Mouse (Mus musculus): Measurements from ENCODE around the gene Cntfr. TPM values are rescaled to one million over a fixed set of nuclear protein-coding genes. Genes with fewer than 3 reads are reported as not detected.

Cntfr gene
- polyA plus RNA-seq, 1 experiment: 3.7 TPM

DNA sequence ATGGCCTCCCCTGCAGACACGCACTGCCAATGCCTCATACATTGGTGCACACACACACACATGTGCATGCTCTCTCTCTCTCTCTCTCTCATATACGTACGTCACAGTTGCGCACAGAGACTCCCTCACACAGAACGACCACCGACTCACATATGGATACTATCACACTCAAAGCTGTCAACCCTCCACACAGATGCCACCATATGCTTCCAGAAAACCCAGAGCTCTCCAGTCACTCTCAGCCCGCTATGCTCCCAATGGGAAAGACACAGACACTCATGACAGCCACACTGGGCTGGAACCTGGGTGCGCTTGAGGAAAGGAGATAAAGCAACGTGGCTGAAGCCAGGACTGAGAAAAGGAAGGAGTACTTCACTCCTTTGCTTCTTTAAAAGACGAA lies 14.9 kb downstream of the Cntfr start:
- no peak overlapping the region for H3K27ac ChIP-seq (ENCODE audit: control insufficient read depth, insufficient read depth, low read depth, low read length)
- no peak for TF ChIP-seq CTCF (IDR thresholded peaks at IDR 0.05; ENCODE audit: control insufficient read depth, insufficient read depth, insufficient replicate concordance, low read depth, low read length)
- TF ChIP-seq POLR2A (IDR thresholded peaks at IDR 0.05; ENCODE audit: control insufficient read depth, low read depth, low read length): no peak
- no peaks in the 10 kb centered on the region for H3K27me3 ChIP-seq (ENCODE audit: control insufficient read depth, insufficient read depth, low read length)
- no peak overlapping the region for H3K4me3 ChIP-seq (ENCODE audit: control insufficient read depth, low read depth, low read length)
- no peaks in the 10 kb centered on the region; the same call in 1 of the 2 replicates for H3K4me1 ChIP-seq (ENCODE audit: control insufficient read depth, insufficient read depth, low read length)
- no peaks in the 10 kb centered on the region for H3K36me3 ChIP-seq (ENCODE audit: control insufficient read depth, insufficient read depth, low read length)

- Histone ChIP-seq H3K4me3 (ENCODE audit: control insufficient read depth, low read depth, low read length) (no peak overlapping the region), H3K4me1 (ENCODE audit: control insufficient read depth, insufficient read depth, low read length) (no peaks in the 10 kb centered on the region; the same call in 1 of the 2 replicates), H3K27ac (ENCODE audit: control insufficient read depth, insufficient read depth, low read depth, low read length) (no peak overlapping the region), H3K36me3 (ENCODE audit: control insufficient read depth, insufficient read depth, low read length) (no peaks in the 10 kb centered on the region), H3K27me3 (ENCODE audit: control insufficient read depth, insufficient read depth, low read length) (no peaks in the 10 kb centered on the region)
- TF ChIP-seq POLR2A (IDR thresholded peaks at IDR 0.05; ENCODE audit: control insufficient read depth, low read depth, low read length) (no peak), CTCF (IDR thresholded peaks at IDR 0.05; ENCODE audit: control insufficient read depth, insufficient read depth, insufficient replicate concordance, low read depth, low read length) (no peak)
These were observed 15.7 kb downstream of the Cntfr start for GRCm38 (mm10) chr4:41681176-41681575.

- H3K4me3 ChIP-seq (ENCODE audit: control insufficient read depth, low read depth, low read length): no peak overlapping the region
- no peak overlapping the region for H3K27ac ChIP-seq (ENCODE audit: control insufficient read depth, insufficient read depth, low read depth, low read length)
- H3K4me1 ChIP-seq (ENCODE audit: control insufficient read depth, insufficient read depth, low read length): no peaks in the 10 kb centered on the region; the same call in 1 of the 2 replicates
- no peak for TF ChIP-seq POLR2A (IDR thresholded peaks at IDR 0.05; ENCODE audit: control insufficient read depth, low read depth, low read length)
- no peak for TF ChIP-seq CTCF (IDR thresholded peaks at IDR 0.05; ENCODE audit: control insufficient read depth, insufficient read depth, insufficient replicate concordance, low read depth, low read length)
- H3K36me3 ChIP-seq (ENCODE audit: control insufficient read depth, insufficient read depth, low read length): no peaks in the 10 kb centered on the region
- no peaks in the 10 kb centered on the region for H3K27me3 ChIP-seq (ENCODE audit: control insufficient read depth, insufficient read depth, low read length)
These were observed 17.6 kb downstream of the Cntfr start for GRCm38 (mm10) chr4:41679291-41679690.

GRCm38 (mm10) chr4:41678863-41679262 lies 18.0 kb downstream of the Cntfr start:
- Histone ChIP-seq H3K4me1 (ENCODE audit: control insufficient read depth, insufficient read depth, low read length) (no peaks in the 10 kb centered on the region; the same call in 1 of the 2 replicates), H3K27ac (ENCODE audit: control insufficient read depth, insufficient read depth, low read depth, low read length) (no peak overlapping the region)

DNA sequence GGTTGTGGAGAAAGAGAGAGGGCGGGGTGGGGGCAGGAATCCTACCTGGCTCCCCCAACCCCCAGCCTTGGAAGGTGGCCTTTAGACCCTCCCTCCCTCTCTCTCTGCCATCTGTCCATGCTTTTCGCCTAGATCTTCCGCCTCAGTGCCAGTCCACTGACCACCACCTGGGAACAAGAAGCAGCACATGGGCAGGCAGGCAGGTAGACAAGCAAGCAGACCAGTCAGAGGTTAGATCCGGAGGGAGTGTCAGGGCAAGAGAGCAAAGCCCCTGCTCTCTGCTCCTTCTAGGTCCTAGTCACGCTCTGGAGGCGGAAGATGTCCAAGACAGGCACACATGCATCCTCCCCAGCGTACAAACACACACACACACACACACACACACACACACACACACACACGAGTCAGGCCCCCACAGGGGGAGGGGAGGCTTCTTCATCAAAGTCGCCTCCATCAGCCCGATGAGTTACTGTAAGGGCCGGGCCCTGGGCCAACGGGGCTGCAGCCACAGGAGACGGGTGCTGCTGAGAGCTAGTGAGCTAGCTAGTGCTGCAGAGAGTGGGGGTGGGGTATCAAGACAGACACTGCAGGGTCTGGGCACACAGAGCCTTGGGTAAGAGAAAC lies 19.8 kb downstream of the Cntfr start:
- H3K4me3 ChIP-seq (ENCODE audit: control insufficient read depth, low read depth, low read length): no peak overlapping the region
- TF ChIP-seq CTCF (IDR thresholded peaks at IDR 0.05; ENCODE audit: control insufficient read depth, insufficient read depth, insufficient replicate concordance, low read depth, low read length): no peak
- no peak for TF ChIP-seq POLR2A (IDR thresholded peaks at IDR 0.05; ENCODE audit: control insufficient read depth, low read depth, low read length)
- no peaks in the 10 kb centered on the region for H3K4me1 ChIP-seq (ENCODE audit: control insufficient read depth, insufficient read depth, low read length)
- H3K27ac ChIP-seq (ENCODE audit: control insufficient read depth, insufficient read depth, low read depth, low read length): no peak overlapping the region
- no peaks in the 10 kb centered on the region for H3K36me3 ChIP-seq (ENCODE audit: control insufficient read depth, insufficient read depth, low read length)
- no peaks in the 10 kb centered on the region for H3K27me3 ChIP-seq (ENCODE audit: control insufficient read depth, insufficient read depth, low read length)

More at GRCm38 (mm10) chr4:41678863-41679262, 18.0 kb downstream of the Cntfr start:
- Histone ChIP-seq H3K4me3 (ENCODE audit: control insufficient read depth, low read depth, low read length) (no peak overlapping the region), H3K36me3 (ENCODE audit: control insufficient read depth, insufficient read depth, low read length) (no peaks in the 10 kb centered on the region), H3K27me3 (ENCODE audit: control insufficient read depth, insufficient read depth, low read length) (no peaks in the 10 kb centered on the region)
- TF ChIP-seq CTCF (IDR thresholded peaks at IDR 0.05; ENCODE audit: control insufficient read depth, insufficient read depth, insufficient replicate concordance, low read depth, low read length) (no peak), POLR2A (IDR thresholded peaks at IDR 0.05; ENCODE audit: control insufficient read depth, low read depth, low read length) (no peak)

- Histone ChIP-seq H3K4me3 (ENCODE audit: control insufficient read depth, low read depth, low read length) (no peak overlapping the region), H3K27ac (ENCODE audit: control insufficient read depth, insufficient read depth, low read depth, low read length) (no peak overlapping the region), H3K27me3 (ENCODE audit: control insufficient read depth, insufficient read depth, low read length) (no peaks in the 10 kb centered on the region), H3K4me1 (ENCODE audit: control insufficient read depth, insufficient read depth, low read length) (no peaks in the 10 kb centered on the region), H3K36me3 (ENCODE audit: control insufficient read depth, insufficient read depth, low read length) (no peaks in the 10 kb centered on the region)
- no peak for TF ChIP-seq CTCF (IDR thresholded peaks at IDR 0.05; ENCODE audit: control insufficient read depth, insufficient read depth, insufficient replicate concordance, low read depth, low read length)
- TF ChIP-seq POLR2A (IDR thresholded peaks at IDR 0.05; ENCODE audit: control insufficient read depth, low read depth, low read length): no peak
These were observed 20.5 kb downstream of the Cntfr start for GRCm38 (mm10) chr4:41676248-41677005.

GRCm38 (mm10) chr4:41673186-41673585 lies 23.7 kb downstream of the Cntfr start:
- Histone ChIP-seq H3K27me3 (ENCODE audit: control insufficient read depth, insufficient read depth, low read length) (no peaks in the 10 kb centered on the region), H3K36me3 (ENCODE audit: control insufficient read depth, insufficient read depth, low read length) (no peaks in the 10 kb centered on the region), H3K27ac (ENCODE audit: control insufficient read depth, insufficient read depth, low read depth, low read length) (no peak overlapping the region), H3K4me3 (ENCODE audit: control insufficient read depth, low read depth, low read length) (no peak overlapping the region), H3K4me1 (ENCODE audit: control insufficient read depth, insufficient read depth, low read length) (no peaks in the 10 kb centered on the region)
- TF ChIP-seq CTCF (IDR thresholded peaks at IDR 0.05; ENCODE audit: control insufficient read depth, insufficient read depth, insufficient replicate concordance, low read depth, low read length) (no peak), POLR2A (IDR thresholded peaks at IDR 0.05; ENCODE audit: control insufficient read depth, low read depth, low read length) (no peak)
